Mouse (Mus musculus): ENCODE measurements around the gene Resf1.

- TF ChIP-seq POLR2A (IDR thresholded peaks at IDR 0.05; ENCODE audit: insufficient read length, low read depth) (no peak), TCF12 (IDR thresholded peaks at IDR 0.05; ENCODE audit: insufficient read depth, poor library complexity, severe bottlenecking) (no peak), SRF (IDR thresholded peaks at IDR 0.05; ENCODE audit: control insufficient read depth, insufficient read length, low read depth) (no peak), E2F4 (IDR thresholded peaks at IDR 0.05; ENCODE audit: insufficient read depth) (no peak), MAX (IDR thresholded peaks at IDR 0.05; ENCODE audit: low read depth) (no peak), MYOD1 (IDR thresholded peaks at IDR 0.05; ENCODE audit: control insufficient read depth in 1 of 3, insufficient read length in 2 of 3, low read depth in 2 of 3) (no peak), USF1 (IDR thresholded peaks at IDR 0.05; ENCODE audit: low read depth) (no peak)
Measured at GRCm38 (mm10) chr6:149307092-149307491, 2.1 kb upstream of the Resf1 start.
